Mouse (Mus musculus): ENCODE results near the gene Vsig2.

DNA sequence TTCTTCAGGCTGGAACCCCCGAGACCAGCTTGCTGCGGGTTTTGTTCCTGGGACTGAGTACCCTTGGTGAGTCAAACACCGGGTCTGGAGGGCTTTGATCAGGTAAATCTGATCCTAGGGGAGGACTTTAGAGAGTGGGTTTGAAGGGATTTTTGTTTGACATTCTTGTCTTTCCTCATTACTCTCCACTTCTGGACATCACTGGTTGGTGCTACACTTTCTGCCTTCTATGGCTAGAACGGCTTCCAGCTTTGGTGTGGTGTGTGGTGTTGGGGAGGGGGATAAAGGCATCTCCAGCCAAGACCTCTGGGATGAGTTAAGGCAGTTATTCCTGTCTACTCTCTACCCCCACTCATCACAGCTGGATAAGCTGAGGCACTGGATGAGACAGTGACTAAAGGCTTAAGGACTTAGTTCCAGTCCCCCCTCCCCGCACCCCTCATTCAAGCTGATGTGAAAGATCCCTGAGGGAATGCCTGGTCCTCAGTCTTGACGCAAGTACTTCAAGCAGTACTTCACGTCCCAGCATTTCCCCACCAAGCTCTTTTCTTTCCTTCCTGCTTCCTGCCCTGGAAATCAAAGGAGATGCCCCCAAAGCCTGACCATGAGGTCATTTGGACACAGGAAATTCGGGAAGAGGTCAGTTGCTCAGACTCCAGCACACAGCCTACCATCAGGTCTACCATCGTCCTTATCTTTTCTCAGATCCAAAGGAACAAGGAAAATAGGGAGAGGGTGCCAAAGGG, 10.7 kb upstream of the Vsig2 start:
- TF ChIP-seq CTCF (IDR thresholded peaks at IDR 0.05; ENCODE audit: extremely low read depth, insufficient read depth, insufficient read length, insufficient replicate concordance): no peak
- TF ChIP-seq POLR2A (IDR thresholded peaks at IDR 0.05; ENCODE audit: low read depth, low read length): no peak

Data from spleen, adult 2 months (tissue).